Mouse (Mus musculus) bone marrow, adult 2 months (tissue): ENCODE data around the gene 2300002M23Rik. TPM values are rescaled to one million over a fixed set of nuclear protein-coding genes. Genes with fewer than 3 reads are reported as not detected.

Source experiments
- H3K27ac ChIP-seq: fragments of 200-500 bp; 2 replicates; pipeline ENCODE4 v1.5.1; 2012; ENCODE audit warnings: low read depth, mild to moderate bottlenecking, control low read depth, inconsistent platforms, low read length; ENCODE audit not compliant: control insufficient read depth, poor library complexity, insufficient read depth
- H3K4me1 ChIP-seq: fragments of 200-500 bp; 2 replicates; pipeline ENCODE4 v1.6.1; 2011; ENCODE audit warnings: low read length; ENCODE audit not compliant: control insufficient read depth, insufficient read depth
- H3K4me3 ChIP-seq: fragments of 200-500 bp; replicated peaks from 2 replicates; pipeline ENCODE3; 2011; ENCODE audit warnings: mild to moderate bottlenecking, low read depth, low read length, control low read depth; ENCODE audit not compliant: control insufficient read depth
- CTCF ChIP-seq: fragments of 200-500 bp; IDR thresholded peaks from 2 replicates; pipeline ENCODE4 v1.5.1; 2011; ENCODE audit warnings: low read length, control low read depth; ENCODE audit not compliant: control insufficient read depth, insufficient read depth
- POLR2A ChIP-seq: fragments of 200-500 bp; IDR thresholded peaks from 2 replicates; pipeline ENCODE4 v1.6.1; 2011; ENCODE audit warnings: low read depth, mild to moderate bottlenecking, control low read depth, low read length, borderline replicate concordance; ENCODE audit not compliant: control insufficient read depth
- WGBS: fragments of 180-500 bp; shearing (Covaris S2); methylation state at CpG from one replicate; pipeline ENCODE4 v1.1.7; 2018; 5-methylcytosine and 5-hydroxymethylcytosine counted together
- polyA plus RNA-seq: library from polyadenylated mRNA; stranded (reverse); fragments of >200 nt; gene quantifications from 2 replicates; pipeline ENCODE4 v1.2.4, GENCODE M21; 2011; ENCODE audit warnings: low replicate concordance; ENCODE audit not compliant: missing spikeins, insufficient read depth, insufficient read length

2300002M23Rik gene
- polyA plus RNA-seq, 1 experiment, result not detected

- Histone ChIP-seq H3K4me3 (no peak overlapping the region), H3K27ac (no peak overlapping the region), H3K4me1 (no peaks in the 10 kb centered on the region)
- 4% methylated on average over 28 of the region's 28 CpGs for WGBS
- TF ChIP-seq CTCF, result no peak
Observed at GRCm38 (mm10) chr17:35569091-35569944, 2.1 kb downstream of the 2300002M23Rik start.

GRCm38 (mm10) chr17:35570836-35571235, 3.6 kb downstream of the 2300002M23Rik start:
- 77% methylated on average over 14 of the region's 14 CpGs for WGBS
- no peak for TF ChIP-seq POLR2A
- no peak for TF ChIP-seq CTCF
- no peak overlapping the region for H3K27ac ChIP-seq
- H3K4me3 ChIP-seq, result no peak overlapping the region
- H3K4me1 ChIP-seq, result no peaks in the 10 kb centered on the region

GRCm38 (mm10) chr17:35571477-35571876, 4.2 kb downstream of the 2300002M23Rik start:
- WGBS, result 91% methylated on average over 7 of the region's 7 CpGs
- TF ChIP-seq POLR2A, result no peak
- no peak for TF ChIP-seq CTCF

DNA sequence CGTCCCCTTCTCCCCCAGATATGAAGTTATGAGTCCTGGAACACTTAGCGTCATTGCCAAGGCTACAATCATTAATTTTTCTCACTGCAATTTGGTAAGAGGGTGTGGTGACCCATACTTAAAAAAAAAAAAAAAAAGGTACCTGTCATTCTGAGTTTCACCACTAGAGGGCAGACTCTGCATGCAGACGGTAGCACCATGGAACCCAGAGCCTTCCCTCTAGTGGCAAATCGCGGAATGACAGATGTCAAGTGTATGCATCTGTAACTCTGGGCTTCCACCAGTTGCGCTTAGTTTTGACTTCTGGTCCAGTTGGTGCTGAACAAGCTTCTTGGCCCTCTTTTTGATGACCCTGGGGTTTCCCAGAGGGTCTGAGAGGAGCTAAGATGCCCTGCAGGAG, 11.0 kb downstream of the 2300002M23Rik start:
- Histone ChIP-seq H3K27ac (no peak overlapping the region), H3K4me1 (no peaks in the 10 kb centered on the region), H3K4me3 (no peak overlapping the region)
- WGBS, result 22% methylated on average over 6 of the region's 6 CpGs
- TF ChIP-seq POLR2A, result no peak
- TF ChIP-seq CTCF, result peak; percentile 99

More at GRCm38 (mm10) chr17:35571477-35571876, 4.2 kb downstream of the 2300002M23Rik start:
- H3K27ac ChIP-seq, result no peak overlapping the region
- no peaks in the 10 kb centered on the region for H3K4me1 ChIP-seq
- no peak overlapping the region for H3K4me3 ChIP-seq

GRCm38 (mm10) chr17:35582900-35583299, 15.7 kb downstream of the 2300002M23Rik start:
- TF ChIP-seq CTCF, result peak; percentile 75
- no peak for TF ChIP-seq POLR2A
- H3K4me3 ChIP-seq, result no peak overlapping the region
- 96% methylated on average over 1 of the region's 1 CpGs for WGBS
- no peak overlapping the region for H3K27ac ChIP-seq
- H3K4me1 ChIP-seq, result no peaks in the 10 kb centered on the region

GRCm38 (mm10) chr17:35584330-35584937, 17.2 kb downstream of the 2300002M23Rik start:
- 17% methylated on average over 16 of the region's 16 CpGs for WGBS
- Histone ChIP-seq H3K27ac (no peak overlapping the region), H3K4me1 (no peaks in the 10 kb centered on the region), H3K4me3 (no peak overlapping the region)
- TF ChIP-seq CTCF (peak; percentile 83), POLR2A (no peak)

GRCm38 (mm10) chr17:35587291-35587690, 20.0 kb downstream of the 2300002M23Rik start:
- TF ChIP-seq CTCF (no peak), POLR2A (no peak)
- WGBS, result 55% methylated on average over 1 of the region's 1 CpGs
- H3K4me1 ChIP-seq, result no peaks in the 10 kb centered on the region
- H3K27ac ChIP-seq, result no peak overlapping the region
- H3K4me3 ChIP-seq, result no peak overlapping the region

GRCm38 (mm10) chr17:35588387-35588786, 21.1 kb downstream of the 2300002M23Rik start:
- WGBS, result 63% methylated on average over 4 of the region's 4 CpGs
- H3K27ac ChIP-seq, result no peak overlapping the region
- TF ChIP-seq CTCF (no peak), POLR2A (no peak)
- H3K4me3 ChIP-seq, result no peak overlapping the region
- H3K4me1 ChIP-seq, result no peaks in the 10 kb centered on the region
